Mouse (Mus musculus): Measurements from ENCODE around the gene Myo3b.

GRCm38 (mm10) chr2:70182150-70182670 is 143.3 kb downstream of the Myo3b start:
- TF ChIP-seq MAX (IDR thresholded peaks at IDR 0.05; ENCODE audit: low read depth) (no peak), USF1 (IDR thresholded peaks at IDR 0.05; ENCODE audit: low read depth) (no peak), TCF12 (IDR thresholded peaks at IDR 0.05; ENCODE audit: insufficient read depth, poor library complexity, severe bottlenecking) (no peak), POLR2A (IDR thresholded peaks at IDR 0.05; ENCODE audit: insufficient read length, low read depth) (no peak), POLR2AphosphoS2 (IDR thresholded peaks at IDR 0.05; ENCODE audit: insufficient read length, low read depth) (no peak), E2F4 (IDR thresholded peaks at IDR 0.05; ENCODE audit: insufficient read depth) (no peak), MYOG (IDR thresholded peaks at IDR 0.05; ENCODE audit: control insufficient read depth in 1 of 3, insufficient read depth in 1 of 3, insufficient read length in 2 of 3, low read depth in 2 of 3) (no peak)

All from myocyte (in vitro differentiated cells).